Mouse (Mus musculus) regulatory T cell (primary cell): Measurements from ENCODE around the gene Smr2.
"Not testable (repeated sequence)": the region's sequence is repeated elsewhere in the genome, so short reads cannot be mapped to it uniquely, and the experiment has no call there.

Source experiments
- in situ Hi-C: fragments of 300-600 bp; cut with MboI, MseI; formaldehyde crosslinking; loops from one replicate; pipeline ENCODE4 v1.15.1; 2025; ENCODE audit warnings: high pct_unique_total_duplicates

The Smr2 gene

DNA sequence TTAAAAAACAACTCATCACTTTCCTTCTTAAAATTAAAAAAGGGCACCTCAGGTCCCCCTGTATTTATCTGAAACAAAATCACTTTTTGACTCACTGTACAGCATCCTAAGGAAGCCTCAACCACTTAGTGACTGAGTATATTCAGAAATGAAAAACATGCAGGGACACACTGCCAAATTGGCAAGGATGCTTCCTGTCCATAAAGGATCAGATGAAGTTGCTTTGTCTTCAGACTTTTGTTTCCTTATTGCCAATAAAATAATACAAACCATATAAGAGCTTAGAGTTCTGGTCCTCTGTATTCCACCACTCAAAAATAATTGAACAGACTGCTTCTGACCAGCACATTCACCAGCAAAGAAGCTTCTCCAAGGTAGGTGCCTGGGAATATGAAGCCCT is at the start of gene Smr2:
Smr2 (plus strand) TSS at position 301 of the 400 bp plus-strand sequence.
- in situ Hi-C loops = not testable (repeated sequence)

DNA sequence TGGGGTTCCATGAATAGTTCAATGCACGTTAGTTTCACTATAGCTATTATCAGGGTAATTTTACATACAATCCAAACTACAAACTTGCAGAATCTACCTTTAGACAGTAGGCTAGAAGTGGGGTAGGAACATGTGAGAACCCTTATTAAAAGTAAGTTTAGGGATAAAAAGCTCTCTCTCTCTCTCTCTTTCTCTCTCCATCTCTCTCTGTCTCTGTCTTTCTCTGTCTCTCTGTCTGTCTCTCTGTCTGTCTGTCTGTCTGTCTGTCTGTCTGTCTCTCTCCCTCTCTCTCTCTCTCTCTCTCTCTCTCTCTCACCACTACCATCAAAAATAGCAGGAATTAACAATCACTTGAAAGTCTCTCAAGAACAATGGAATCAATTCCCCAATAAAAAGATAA is 25.1 kb downstream of the Smr2 start, which contains the start of gene Gm11116:
Gm11116 (minus strand) TSS at position 101 of the 400 bp plus-strand sequence.
- in situ Hi-C loops = no loop called here

DNA sequence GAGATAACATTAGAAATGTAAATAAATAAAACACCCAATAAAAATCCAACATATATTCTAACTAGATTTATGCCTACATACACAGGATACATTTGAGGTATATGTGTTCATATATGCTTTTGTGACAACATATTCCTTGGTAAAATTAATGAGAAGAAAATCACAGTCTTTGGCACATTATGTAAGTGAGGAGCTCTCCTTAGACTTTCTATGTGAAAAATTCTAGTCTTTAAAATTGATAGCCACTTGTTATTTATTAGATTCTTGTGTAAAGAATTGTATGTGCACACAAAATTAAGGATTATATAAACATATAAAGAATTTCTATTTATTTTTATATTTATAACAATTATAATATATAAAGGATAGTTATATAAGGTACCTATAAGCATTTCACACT is 67.6 kb downstream of the Smr2 start, which contains the start of gene Gm11115:
Gm11115 (minus strand) TSS at position 101 of the 400 bp plus-strand sequence.
- in situ Hi-C loops = no loop called here
